8 mouse cellular contexts compared by ENCODE assay signal in genomic region chr8:122576648-122577022, GRCm38 (mm10). TPM values are rescaled to one million over a fixed set of nuclear protein-coding genes. Genes with fewer than 3 reads are reported as not detected.
DNase-seq lines count a peak whose midpoint lies in the region; ATAC-seq lines count a peak whose summit lies in the region.

Aprt (minus strand) TSS chr8:122576909.

- peak within 1 kb of the TSS; percentile 89 for H3K4me2 ChIP-seq in heart, embryonic 13.5 days
- peak within 1 kb of the TSS; percentile 92 for H3K4me2 ChIP-seq in liver, embryonic 12.5 days
- H3K4me2 ChIP-seq in stomach, embryonic 15.5 days = peak within 1 kb of the TSS; percentile 82

- peaks cover 31% of the 10 kb centered on the region for H3K36me3 ChIP-seq in heart, embryonic 13.5 days
- peaks cover 34% of the 10 kb centered on the region for H3K36me3 ChIP-seq in liver, embryonic 12.5 days
- H3K36me3 ChIP-seq in stomach, embryonic 15.5 days = peaks cover 17% of the 10 kb centered on the region

- H3K9ac ChIP-seq in heart, embryonic 13.5 days = peak within 1 kb of the TSS; percentile 86
- H3K9ac ChIP-seq in liver, embryonic 12.5 days = peak within 1 kb of the TSS; percentile 77
- peak within 1 kb of the TSS; percentile 60 for H3K9ac ChIP-seq in stomach, embryonic 15.5 days

- no peaks in the 10 kb centered on the region for H3K9me3 ChIP-seq in heart, embryonic 13.5 days
- no peaks in the 10 kb centered on the region for H3K9me3 ChIP-seq in liver, embryonic 12.5 days (replicated peaks)
- no peaks in the 10 kb centered on the region for H3K9me3 ChIP-seq in stomach, embryonic 15.5 days

- peak; percentile 97 for DNase-seq in CD4-positive, CD25-positive, alpha-beta regulatory T cell, adult 2 months (ENCODE audit: low read depth, low spot score)
- DNase-seq in fat pad, adult 2 months (ENCODE audit: extremely low read depth, low read depth, low spot score) = peak; percentile 30
- peak; percentile 96 for DNase-seq in kidney, postnatal 10 days
- peak; percentile 91 to 96 for DNase-seq in natural killer cell, adult 2 months (ENCODE audit: low spot score in 2 of 2)

- H3K4me1 ChIP-seq in brown adipose tissue, adult 24 weeks (ENCODE audit: control insufficient read depth, insufficient read depth, insufficient read length, low read length) = peaks cover 7% of the 10 kb centered on the region
- H3K4me1 ChIP-seq in heart, embryonic 13.5 days = peaks cover 45% of the 10 kb centered on the region
- peaks cover 57% of the 10 kb centered on the region for H3K4me1 ChIP-seq in liver, embryonic 12.5 days
- H3K4me1 ChIP-seq in stomach, embryonic 15.5 days = peaks cover 39% of the 10 kb centered on the region

- WGBS in heart, embryonic 13.5 days = under 1% methylated on average over 39 of the region's 39 CpGs
- 2% methylated on average over 39 of the region's 39 CpGs for WGBS in liver, embryonic 12.5 days (ENCODE audit: insufficient replicate concordance)
- 1% methylated on average over 39 of the region's 39 CpGs for WGBS in stomach, embryonic 15.5 days

- ATAC-seq in heart, embryonic 13.5 days (ENCODE audit: extremely low read depth, insufficient number of reproducible peaks, low FRiP score, low TSS enrichment) = peak; percentile 88
- ATAC-seq in liver, embryonic 12.5 days = peak; percentile 87
- peak; percentile 88 for ATAC-seq in stomach, embryonic 15.5 days (ENCODE audit: insufficient read depth, low FRiP score, low read depth)

- H3K27me3 ChIP-seq in heart, embryonic 13.5 days (replicated peaks) = 0 out of 2 replicates have a peak, but pooled peaks cover 2% of the 10 kb centered on the region
- H3K27me3 ChIP-seq in liver, embryonic 12.5 days (replicated peaks) = no peaks in the 10 kb centered on the region
- H3K27me3 ChIP-seq in stomach, embryonic 15.5 days (replicated peaks) = no peaks in the 10 kb centered on the region

- H3K27ac ChIP-seq in brown adipose tissue, adult 24 weeks (replicated peaks; ENCODE audit: low read depth, low read length) = no peak within 1 kb of the TSS
- H3K27ac ChIP-seq in heart, embryonic 13.5 days (replicated peaks) = peak within 1 kb of the TSS; percentile 62
- H3K27ac ChIP-seq in liver, embryonic 12.5 days = peak within 1 kb of the TSS; percentile 83
- H3K27ac ChIP-seq in stomach, embryonic 15.5 days = peak within 1 kb of the TSS; percentile 72

- H3K4me3 ChIP-seq in brown adipose tissue, adult 24 weeks (ENCODE audit: insufficient read depth, low read depth, low read length) = peak within 1 kb of the TSS; percentile 82
- H3K4me3 ChIP-seq in heart, embryonic 13.5 days = peak within 1 kb of the TSS; percentile 75
- peak within 1 kb of the TSS; percentile 71 for H3K4me3 ChIP-seq in liver, embryonic 12.5 days
- H3K4me3 ChIP-seq in stomach, embryonic 15.5 days (replicated peaks) = peak within 1 kb of the TSS; percentile 67

RNA-seq across cellular contexts. Expression of gene Aprt, which starts in this region (rescaled TPM):
- polyA plus RNA-seq in brown adipose tissue, adult 24 weeks (2012; ENCODE audit: insufficient read depth, insufficient read length, missing spikeins) = 17.3 and 19.4 TPM in 2 replicates
- polyA plus RNA-seq in heart, embryonic 13.5 days (2015; fragmentation: Nextera tagmentation; extraction: Ambion mirVana) = 251 and 271 TPM in 2 replicates
- polyA plus RNA-seq in liver, embryonic 12.5 days (2016; fragmentation: Nextera tagmentation; extraction: Ambion mirVana) = 226 and 253 TPM in 2 replicates
- 354 and 399 TPM in 2 replicates for polyA plus RNA-seq in stomach, embryonic 15.5 days (2015; fragmentation: Nextera tagmentation; extraction: Ambion mirVana)

Comparison
In these comparisons a context has a peak if more than half of its experiments do, and no peak if none do; other contexts are left out.
1. RNA of gene Aprt (polyA plus RNA-seq): 354 to 399 TPM in stomach, embryonic 15.5 days, 226 to 253 TPM in liver, embryonic 12.5 days and 251 to 271 TPM in heart, embryonic 13.5 days; 17.3 to 19.4 TPM in brown adipose tissue, adult 24 weeks; every median in the first group is over 10 times any median in the second.
2. DNase-seq: peak in every context shown above with its lines; median percentile 97 in CD4-positive, CD25-positive, alpha-beta regulatory T cell, adult 2 months; 96 in kidney, postnatal 10 days; 94 in natural killer cell, adult 2 months; 30 in fat pad, adult 2 months.
3. Peak in every context shown above with its lines, with median percentiles within 50 percentile points of each other: H3K4me3 ChIP-seq, ATAC-seq, H3K4me2 ChIP-seq and H3K9ac ChIP-seq.